Mouse (Mus musculus): ENCODE results near the gene Gm20219.

GRCm38 (mm10) chr17:56540562-56540975 is 13.6 kb downstream of the Gm20219 start:
- TF ChIP-seq EP300 (IDR thresholded peaks at IDR 0.05; ENCODE audit: low read depth), result no peak
- TF ChIP-seq CTCF (IDR thresholded peaks at IDR 0.05; ENCODE audit: low read depth), result no peak
